Mouse (Mus musculus) Patski (cell line): ENCODE results near the gene Slc39a7. TPM values are rescaled to one million over a fixed set of nuclear protein-coding genes. Genes with fewer than 3 reads are reported as not detected.
A peak's percentile ranks its signal among the peaks of the same experiment; 100 is the strongest.
"Not testable (repeated sequence)": the region's sequence is repeated elsewhere in the genome, so short reads cannot be mapped to it uniquely, and the experiment has no call there.

Experiments
- ATAC-seq: fragments of 100-300 bp; one replicate; pipeline ENCODE4 v1.8.0; 2021
- CTCF ChIA-PET: fragments of 350-600 bp; sonication (Branson Sonifier 250); formaldehyde crosslinking; loops from one replicate; lab custom pipeline; 2022; ENCODE audit warnings: inconsistent platforms; lab: Charles Lee
- POLR2A ChIA-PET: fragments of 350-600 bp; sonication (Branson Sonifier 250); formaldehyde crosslinking; loops from one replicate; lab custom pipeline; 2022; ENCODE audit warnings: antibody characterized with exemption, inconsistent platforms; lab: Charles Lee
- DNase-seq: peaks from one replicate; pipeline ENCODE4 v3.0.0-alpha.2; 2011; ENCODE audit warnings: low read depth, low spot score
- H3K27me3 ChIP-seq: fragments of 371-371 bp; one replicate; pipeline ENCODE4 v1.5.1; 2021
- CTCF ChIP-seq: fragments of 100-300 bp; IDR thresholded peaks from one replicate; pipeline ENCODE4 v1.5.1; 2021
- in situ Hi-C: fragments of 300-500 bp; cut with MboI; formaldehyde crosslinking; loops from 3 replicates; pipeline ENCODE4 v1.11.1; 2018; ENCODE audit warnings: low pct_unique_long_range_greater_than_20kb, mixed read lengths
- polyA plus RNA-seq: library from polyadenylated mRNA; unstranded; gene quantifications from one replicate; pipeline ENCODE4 v1.2.3, GENCODE M21; 2021

Gene Slc39a7
- polyA plus RNA-seq, 1 experiment from 2014 or later: 189 TPM

- in situ Hi-C loops: no loop called here
- TF ChIP-seq CTCF: no peak
- DNase-seq (no peak), ATAC-seq (peak; percentile 18)
- H3K27me3 ChIP-seq: no peaks in the 10 kb centered on the region
- POLR2A ChIA-PET: interaction anchor here (1.3 kb wide), 1 partner anchor 12 kb away, joined by 3 read pairs; no protein-coding TSS in a partner anchor
- CTCF ChIA-PET: no interaction called here
These were observed 7.1 kb downstream of the Slc39a7 start, which contains the start of gene Ring1 for GRCm38 (mm10) chr17:34024317-34024821. Gene Ring1 (minus strand): TSS chr17:34024680.

- no peak for ATAC-seq
- no peak for DNase-seq
- ChIA-PET CTCF (no interaction called here), POLR2A (interaction anchor here (1.0 to 1.3 kb wide), 2 partner anchors 11 to 92 kb away, joined by 3 to 4 read pairs; no protein-coding TSS in a partner anchor)
- H3K27me3 ChIP-seq: no peaks in the 10 kb centered on the region
- in situ Hi-C loops: no loop called here
- TF ChIP-seq CTCF: no peak
These were observed 7.8 kb downstream of the Slc39a7 start for GRCm38 (mm10) chr17:34023678-34024077.

- TF ChIP-seq CTCF: no peak
- ChIA-PET POLR2A (interaction anchor here (1.0 to 1.3 kb wide), 3 partner anchors 9 to 92 kb away, joined by 3 to 5 read pairs (median 4); partner anchors contain the start of genes Rxrb and Slc39a7), CTCF (interaction anchor here (1.0 kb wide), 1 partner anchor 9 kb away, joined by 3 read pairs; the partner anchor contains the start of genes Rxrb and Slc39a7)
- in situ Hi-C loops: no loop called here
- ATAC-seq (no peak), DNase-seq (no peak)
- H3K27me3 ChIP-seq: no peaks in the 10 kb centered on the region
These were observed 8.5 kb downstream of the Slc39a7 start for GRCm38 (mm10) chr17:34022987-34023386.

DNA sequence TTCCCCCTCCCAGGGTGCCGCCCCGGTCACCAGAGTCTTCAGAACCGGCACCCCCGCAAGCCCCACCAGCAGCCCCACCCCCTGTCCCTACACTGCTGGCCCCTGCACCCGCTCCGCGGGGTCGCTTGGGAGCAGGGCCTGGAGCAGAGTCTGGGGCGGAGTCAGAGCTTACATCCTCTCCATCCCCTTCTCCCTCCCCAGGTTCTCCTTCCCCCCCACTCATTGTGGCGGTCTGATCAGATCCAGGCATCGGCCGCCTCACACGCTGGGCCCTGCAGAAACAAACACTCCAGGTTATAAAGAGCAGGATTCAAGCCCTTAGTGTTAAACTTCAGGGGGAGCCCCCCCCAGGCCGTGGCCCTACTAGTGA, 9.1 kb downstream of the Slc39a7 start:
- ATAC-seq (no peak), DNase-seq (no peak)
- TF ChIP-seq CTCF: no peak
- H3K27me3 ChIP-seq: no peaks in the 10 kb centered on the region
- in situ Hi-C loops: no loop called here
- POLR2A ChIA-PET: interaction anchor here (1.3 kb wide), 1 partner anchor 10 kb away, joined by 5 read pairs; the partner anchor contains the start of genes Rxrb and Slc39a7
- CTCF ChIA-PET: interaction anchor here (1.0 kb wide), 1 partner anchor 9 kb away, joined by 3 read pairs; the partner anchor contains the start of genes Rxrb and Slc39a7

DNA sequence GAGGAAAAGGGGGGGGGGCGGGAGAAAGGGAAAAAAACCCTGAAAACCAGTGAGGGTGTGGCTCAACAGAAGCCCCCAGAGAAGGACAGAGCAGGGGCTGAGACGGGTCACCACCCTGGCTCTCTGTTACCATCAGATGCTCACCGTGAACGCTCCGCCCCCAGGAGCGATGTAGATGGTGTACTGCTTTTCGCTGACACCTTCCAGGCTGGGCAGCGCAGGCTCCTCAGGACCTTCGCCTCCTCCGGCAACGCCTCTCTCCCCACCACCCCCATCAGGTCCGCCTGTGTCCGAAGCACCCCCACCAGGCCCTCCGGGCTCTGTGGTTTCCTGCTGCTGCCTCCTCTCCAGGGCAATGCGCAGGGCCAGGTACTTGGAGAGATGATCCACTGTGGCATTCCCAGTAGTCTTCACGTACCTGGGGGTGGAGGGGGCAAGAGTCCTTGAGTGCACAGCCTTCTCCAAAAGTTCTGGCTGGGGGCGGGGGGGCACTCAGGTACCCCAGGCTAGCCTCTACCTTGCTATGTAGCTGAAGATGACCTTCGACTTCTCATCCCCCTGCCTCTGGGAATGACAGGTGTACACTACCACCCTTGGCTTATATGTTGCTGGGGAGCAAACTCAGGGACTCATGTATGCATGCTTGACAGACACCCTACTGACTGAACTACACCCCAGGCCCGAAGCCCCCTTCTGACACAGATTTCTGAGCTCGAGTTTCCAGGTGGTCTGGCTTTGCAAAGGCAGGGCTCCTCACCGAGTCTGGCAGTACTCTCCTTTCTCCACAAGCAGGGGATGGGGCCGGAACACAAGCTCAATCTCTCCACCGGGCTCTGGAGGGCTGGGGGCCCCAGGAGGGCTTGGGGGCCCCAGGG, 9.7 kb downstream of the Slc39a7 start:
- DNase-seq (no peak), ATAC-seq (no peak)
- POLR2A ChIA-PET: interaction anchor here (1.3 kb wide), 1 partner anchor 10 kb away, joined by 5 read pairs; the partner anchor contains the start of genes Rxrb and Slc39a7
- TF ChIP-seq CTCF: no peak
- in situ Hi-C loops: no loop called here
- H3K27me3 ChIP-seq: no peaks in the 10 kb centered on the region
- CTCF ChIA-PET: interaction anchor here (1.0 kb wide), 1 partner anchor 10 kb away, joined by 3 read pairs; the partner anchor contains the start of genes Rxrb and Slc39a7

GRCm38 (mm10) chr17:34013436-34013835, 18.0 kb downstream of the Slc39a7 start:
- CTCF ChIA-PET: no interaction called here
- ATAC-seq (no peak), DNase-seq (no peak)
- in situ Hi-C loops: no loop called here
- POLR2A ChIA-PET: interaction anchor here (0.6 to 0.9 kb wide), 2 partner anchors 10 to 971 kb away, joined by 3 to 4 read pairs; no protein-coding TSS in a partner anchor
- H3K27me3 ChIP-seq: no peaks in the 10 kb centered on the region
- TF ChIP-seq CTCF: no peak

DNA sequence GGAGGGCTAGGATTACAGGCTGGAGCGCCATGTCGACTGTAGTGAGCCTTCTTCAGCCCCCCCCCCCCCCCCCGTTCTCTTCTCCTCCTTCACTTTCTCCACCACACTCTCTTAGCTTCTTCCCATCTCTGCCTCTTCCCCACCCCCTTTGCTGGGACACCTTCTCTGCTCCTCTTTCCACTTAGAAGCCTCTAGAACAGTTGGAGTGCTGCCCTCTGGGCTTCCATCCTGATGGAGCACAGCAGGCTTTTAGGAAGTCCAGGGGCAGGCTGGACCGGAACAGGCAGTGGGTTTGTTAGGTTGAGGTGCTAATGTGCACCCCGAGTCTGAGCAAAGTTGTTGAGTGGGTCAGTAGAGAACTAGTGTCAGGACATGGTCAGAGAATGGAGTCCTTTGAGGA, 21.3 kb downstream of the Slc39a7 start:
- DNase-seq (no peak), ATAC-seq (no peak)
- POLR2A ChIA-PET: no interaction called here
- CTCF ChIA-PET: interaction anchor here (0.7 kb wide), 1 partner anchor 18 kb away, joined by 3 read pairs; no protein-coding TSS in a partner anchor
- H3K27me3 ChIP-seq: peaks cover 31% of the 10 kb centered on the region
- in situ Hi-C loops: no loop called here
- TF ChIP-seq CTCF: no peak

- peaks cover 33% of the 10 kb centered on the region for H3K27me3 ChIP-seq
- ATAC-seq: no peak
- TF ChIP-seq CTCF: no peak
- ChIA-PET CTCF (interaction anchor here (1.7 kb wide), 1 partner anchor 14 kb away, joined by 5 read pairs; no protein-coding TSS in a partner anchor), POLR2A (no interaction called here)
- no peak for DNase-seq
- in situ Hi-C loops: no loop called here
These were observed 24.9 kb downstream of the Slc39a7 start for GRCm38 (mm10) chr17:34006570-34006969.

GRCm38 (mm10) chr17:34003426-34003825, 28.1 kb downstream of the Slc39a7 start:
- peak; percentile 67 for TF ChIP-seq CTCF
- in situ Hi-C loops: loop anchor here (5.0 kb wide), 1 partner anchor 36 kb away; no protein-coding TSS in a partner anchor
- ATAC-seq: no peak
- ChIA-PET POLR2A (interaction anchor here (0.6 kb wide), 1 partner anchor 30 kb away, joined by 3 read pairs; no protein-coding TSS in a partner anchor), CTCF (interaction anchor here (0.9 to 2.0 kb wide), 5 partner anchors 8 to 40 kb away, joined by 3 to 7 read pairs (median 4); no protein-coding TSS in a partner anchor)
- H3K27me3 ChIP-seq: peaks cover 33% of the 10 kb centered on the region
- no peak for DNase-seq

DNA sequence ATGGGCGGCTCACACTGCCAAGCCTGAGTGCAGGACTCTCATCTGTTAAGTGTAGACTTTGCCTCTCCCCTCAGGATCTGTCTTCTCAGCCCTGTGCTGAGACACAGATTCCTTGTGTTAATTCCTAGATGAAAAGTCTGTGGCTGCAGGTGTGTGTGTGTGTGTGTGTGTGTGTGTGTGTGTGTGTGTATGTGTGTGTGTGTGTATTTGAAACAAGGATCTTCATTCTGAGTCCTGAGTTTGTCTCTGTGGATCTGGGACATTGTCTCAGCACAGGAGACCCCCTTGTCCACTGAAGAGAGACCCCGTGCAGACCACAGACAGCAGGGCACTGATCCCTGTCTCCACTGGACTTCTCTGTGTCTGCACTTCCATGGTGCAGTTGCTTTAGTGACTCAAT, 30.7 kb downstream of the Slc39a7 start:
- ATAC-seq, POLR2A ChIA-PET, DNase-seq, CTCF ChIA-PET, H3K27me3 ChIP-seq: not testable (repeated sequence)
- in situ Hi-C loops: loop anchor here (5.0 kb wide), 1 partner anchor 33 kb away; no protein-coding TSS in a partner anchor
